Comparison of ENCODE assay signal across 14 mouse cellular contexts in genomic region chr6:113639201-113639600, GRCm38 (mm10). TPM values are rescaled to one million over a fixed set of nuclear protein-coding genes. Genes with fewer than 3 reads are reported as not detected.
DNase-seq lines count a peak whose midpoint lies in the region; ATAC-seq and TF ChIP-seq lines count a peak whose summit lies in the region.
"Had no signal": no experiment of that assay in that cellular context is flagged by ENCODE, and none has a peak within 500 bp of the region (broad histone marks: within the 10 kb centered on the region; RNA-seq: fewer than 3 reads in every experiment).

No protein-coding gene starts in this region.

- H3K27me3 ChIP-seq in liver, adult 2 months (ENCODE audit: control insufficient read depth, insufficient read depth, low read length), result no peaks in the 10 kb centered on the region
- H3K27me3 ChIP-seq in stomach, embryonic 16.5 days (ENCODE audit: control insufficient read depth, insufficient read depth, low read length), result no peaks in the 10 kb centered on the region
- H3K27me3 ChIP-seq: embryonic facial prominence, embryonic 15.5 days; lung, embryonic 15.5 days had no signal

- H3K4me1 ChIP-seq in liver, adult 2 months (ENCODE audit: control insufficient read depth, insufficient read depth, low read length), result peaks cover 32% of the 10 kb centered on the region
- no peaks in the 10 kb centered on the region for H3K4me1 ChIP-seq in stomach, embryonic 16.5 days (ENCODE audit: control insufficient read depth, insufficient read depth, low read length)

- peak; percentile 84 for DNase-seq in heart, adult 11 months
- no peak for DNase-seq in heart, postnatal 36 days
- peak; percentile 91 for DNase-seq in liver, adult 2 months (ENCODE audit: extremely low read depth, low read depth, low spot score)
- DNase-seq in liver, result no peak
- peak; percentile 46 to 59 for DNase-seq in kidney, postnatal 25 days
- DNase-seq in ovary, postnatal 10 days (ENCODE audit: low spot score), result no peak
- DNase-seq in B cell, adult 2 months, result no peak
- DNase-seq: adrenal gland, adult 8-10 months; cerebellum, adult 18-20 months; thymus, adult 18-20 months had no signal

- H3K79me2 ChIP-seq in liver, adult 2 months (ENCODE audit: control insufficient read depth, insufficient read depth, low read length), result peaks cover 29% of the 10 kb centered on the region; the same call in 1 of the 2 replicates

- WGBS in liver, adult 2 months, result 29% methylated on average over 4 of the region's 4 CpGs
- 77% methylated on average over 4 of the region's 4 CpGs for WGBS in stomach, embryonic 16.5 days

- no peak for TF ChIP-seq POLR2A in liver, adult 2 months (IDR thresholded peaks at IDR 0.05; ENCODE audit: extremely low read depth, insufficient read depth, low read length)

- H3K4me3 ChIP-seq in liver, adult 2 months (ENCODE audit: insufficient read depth, low read depth, low read length), result peak overlapping the region; percentile 66
- no peak overlapping the region for H3K4me3 ChIP-seq in stomach, embryonic 16.5 days (replicated peaks; ENCODE audit: low read length)

- peak overlapping the region; percentile 81; the same call in 1 of the 2 replicates for H3K4me2 ChIP-seq in stomach, embryonic 16.5 days (ENCODE audit: low read depth, low read length)

- H3K9ac ChIP-seq in liver, adult 2 months (ENCODE audit: low read depth, low read length), result peak overlapping the region; percentile 74; the same call in 1 of the 2 replicates
- no peak overlapping the region for H3K9ac ChIP-seq in stomach, embryonic 16.5 days (ENCODE audit: low read length)

- no peaks in the 10 kb centered on the region for H3K36me3 ChIP-seq in liver, adult 2 months (ENCODE audit: control insufficient read depth, insufficient read depth, low read length)
- no peaks in the 10 kb centered on the region for H3K36me3 ChIP-seq in stomach, embryonic 16.5 days (ENCODE audit: control insufficient read depth, insufficient read depth, low read length)
- H3K36me3 ChIP-seq: lung, embryonic 15.5 days had no signal

- H3K9me3 ChIP-seq in stomach, embryonic 16.5 days (replicated peaks; ENCODE audit: control insufficient read depth, low read length), result no peaks in the 10 kb centered on the region
- H3K9me3 ChIP-seq: embryonic facial prominence, embryonic 15.5 days; lung, embryonic 15.5 days had no signal

- ATAC-seq in stomach, embryonic 16.5 days (ENCODE audit: insufficient read depth, low FRiP score), result no peak

- intact Hi-C loops in heart, postnatal 36 days (cut with DNase I), result loop anchor here (5.0 kb wide), 2 partner anchors 58 to 438 kb away; partner anchors contain the start of gene Tatdn2

- H3K27ac ChIP-seq in liver, adult 2 months (replicated peaks; ENCODE audit: insufficient read depth, low read depth, low read length), result peak overlapping the region; percentile 95
- no peak overlapping the region for H3K27ac ChIP-seq in stomach, embryonic 16.5 days (ENCODE audit: low read length)
- H3K27ac ChIP-seq: lung, embryonic 15.5 days had no signal

- TF ChIP-seq CTCF in liver, adult 2 months (IDR thresholded peaks at IDR 0.05; ENCODE audit: low read depth, low read length), result no peak

RNA-seq across cellular contexts. Expression of gene Irak2, which starts 0.9 kb away (rescaled TPM):
- 10 to 100 TPM in 1 of 2 experiments, 1 to 10 TPM in 1; 7.5 to 10.2 TPM for total RNA-seq in heart, postnatal 36 days (2021)
- 18.2 and 20.7 TPM in 2 replicates for total RNA-seq in liver, adult 2 months (2014; rRNA removed)
- 30.8 and 36.1 TPM in 2 replicates for polyA plus RNA-seq in liver, adult 2 months (2012; rRNA removed)
- 9.3 and 12.0 TPM in 2 replicates for polyA plus RNA-seq in stomach, embryonic 16.5 days (2015; fragmentation: Nextera tagmentation; extraction: Ambion mirVana)

RNA-seq across cellular contexts. Expression of gene Vhl, which starts 15.4 kb away (rescaled TPM):
- 10 to 100 TPM; 10.5 to 13.8 TPM for total RNA-seq in heart, postnatal 36 days (2021)
- 7.2 and 9.1 TPM in 2 replicates for total RNA-seq in liver, adult 2 months (2014; rRNA removed)
- polyA plus RNA-seq in liver, adult 2 months (2012; rRNA removed), result 12.1 and 14.0 TPM in 2 replicates
- polyA plus RNA-seq in stomach, embryonic 16.5 days (2015; fragmentation: Nextera tagmentation; extraction: Ambion mirVana), result 34.4 and 35.9 TPM in 2 replicates

RNA-seq across cellular contexts. Expression of gene Brk1, which starts 34.6 kb away (rescaled TPM):
- 10 to 100 TPM; 72.7 to 78.5 TPM for total RNA-seq in heart, postnatal 36 days (2021)
- 70.3 and 76.0 TPM in 2 replicates for total RNA-seq in liver, adult 2 months (2014; rRNA removed)
- polyA plus RNA-seq in liver, adult 2 months (2012; rRNA removed), result 75.9 and 80.3 TPM in 2 replicates
- 204 and 207 TPM in 2 replicates for polyA plus RNA-seq in stomach, embryonic 16.5 days (2015; fragmentation: Nextera tagmentation; extraction: Ambion mirVana)

RNA-seq across cellular contexts. Expression of gene Fancd2os, which starts 38.7 kb away (rescaled TPM):
- not detected for total RNA-seq in heart, postnatal 36 days (2021)
- not detected in 2 replicates for total RNA-seq in liver, adult 2 months (2014; rRNA removed)
- polyA plus RNA-seq in liver, adult 2 months (2012; rRNA removed), result not detected in 2 replicates
- polyA plus RNA-seq in stomach, embryonic 16.5 days (2015; fragmentation: Nextera tagmentation; extraction: Ambion mirVana), result 0.18 TPM in 1 of 2 replicates, not detected in the other
- total RNA-seq: midbrain, postnatal 0 days had no signal
- polyA plus RNA-seq: embryonic facial prominence, embryonic 15.5 days; lung, embryonic 15.5 days had no signal

RNA-seq across cellular contexts. Expression of gene Tatdn2, which starts 57.6 kb away (rescaled TPM):
- total RNA-seq in heart, postnatal 36 days (2021), result 10 to 100 TPM; 56.1 to 62.1 TPM
- total RNA-seq in liver, adult 2 months (2014; rRNA removed), result 15.0 and 19.9 TPM in 2 replicates
- 15.6 and 16.7 TPM in 2 replicates for polyA plus RNA-seq in liver, adult 2 months (2012; rRNA removed)
- 0.58 and 0.72 TPM in 2 replicates for polyA plus RNA-seq in stomach, embryonic 16.5 days (2015; fragmentation: Nextera tagmentation; extraction: Ambion mirVana)

Comparison
In these comparisons a context has a peak if more than half of its experiments do, and no peak if none do; other contexts are left out.
1. DNase-seq: peak in heart, adult 11 months (single experiment), liver, adult 2 months (single experiment) and kidney, postnatal 25 days (2 of 2); none in heart, postnatal 36 days (0 of 2), liver (single experiment), ovary, postnatal 10 days (single experiment) and B cell, adult 2 months (0 of 2).